22 mouse cellular contexts compared by ENCODE assay signal in genomic region chr6:119307867-119308413, GRCm38 (mm10). TPM values are rescaled to one million over a fixed set of nuclear protein-coding genes. Genes with fewer than 3 reads are reported as not detected.
A peak's percentile ranks its signal among the peaks of the same experiment; 100 is the strongest.
DNase-seq lines count a peak whose midpoint lies in the region; ATAC-seq and TF ChIP-seq lines count a peak whose summit lies in the region.
"Had no signal": no experiment of that assay in that cellular context is flagged by ENCODE, and none has a peak within 500 bp of the region (broad histone marks: within the 10 kb centered on the region; RNA-seq: fewer than 3 reads in every experiment).

No protein-coding gene starts in this region.

- H3K27ac ChIP-seq in embryonic facial prominence, embryonic 14.5 days (replicated peaks; ENCODE audit: low read depth, low read length), result no peak overlapping the region
- no peak overlapping the region for H3K27ac ChIP-seq in embryonic facial prominence, embryonic 10.5 days (replicated peaks)
- peak overlapping the region; percentile 24; the same call in 1 of the 2 replicates for H3K27ac ChIP-seq in hindbrain, embryonic 13.5 days
- no peak overlapping the region for H3K27ac ChIP-seq in hindbrain, embryonic 16.5 days (ENCODE audit: low read depth, low read length)
- H3K27ac ChIP-seq in midbrain, postnatal 0 days (ENCODE audit: low read depth, low read length), result no peak overlapping the region
- no peak overlapping the region for H3K27ac ChIP-seq in midbrain, embryonic 11.5 days (ENCODE audit: low read depth, low read length)
- peak overlapping the region; percentile 63 for H3K27ac ChIP-seq in olfactory bulb, adult 2 months (ENCODE audit: insufficient read depth, low read depth, low read length)
- H3K27ac ChIP-seq: embryonic facial prominence, embryonic 13.5 days; heart, embryonic 13.5 days; hindbrain, embryonic 12.5 days had no signal

- DNase-seq in embryonic facial prominence, embryonic 14.5 days (ENCODE audit: low spot score), result peak; percentile 15
- no peak for DNase-seq in embryonic facial prominence, embryonic 10.5 days (ENCODE audit: low spot score)
- peak; percentile 21 for DNase-seq in midbrain, postnatal 0 days (ENCODE audit: low spot score)
- DNase-seq in midbrain, embryonic 11.5 days (ENCODE audit: low spot score, missing footprints), result no peak
- DNase-seq: adrenal gland, adult 8-10 months; adrenal gland, postnatal 36 days; B cell, adult 2 months; cerebellum, adult 11-12 months; cerebellum, adult 9-10 months; cerebellum, postnatal 25 days; gastrocnemius, postnatal 36 days; heart, adult 11 months; heart, postnatal 36 days had no signal

- no peak for ATAC-seq in embryonic facial prominence, embryonic 14.5 days (ENCODE audit: low read depth)
- ATAC-seq in hindbrain, embryonic 13.5 days (ENCODE audit: low FRiP score), result no peak
- ATAC-seq in hindbrain, embryonic 16.5 days, result no peak
- ATAC-seq in midbrain, postnatal 0 days (ENCODE audit: low FRiP score), result no peak
- ATAC-seq in midbrain, embryonic 11.5 days (ENCODE audit: low FRiP score), result no peak
- ATAC-seq: CD4-positive, CD25-positive, alpha-beta regulatory T cell, adult 4 months; forebrain, embryonic 16.5 days had no signal

- H3K9me3 ChIP-seq in embryonic facial prominence, embryonic 14.5 days (ENCODE audit: control insufficient read depth, low read length), result no peaks in the 10 kb centered on the region
- no peaks in the 10 kb centered on the region for H3K9me3 ChIP-seq in embryonic facial prominence, embryonic 10.5 days
- no peaks in the 10 kb centered on the region for H3K9me3 ChIP-seq in hindbrain, embryonic 13.5 days
- no peaks in the 10 kb centered on the region for H3K9me3 ChIP-seq in hindbrain, embryonic 16.5 days (ENCODE audit: control insufficient read depth, low read length)
- H3K9me3 ChIP-seq in midbrain, postnatal 0 days (ENCODE audit: low read length), result no peaks in the 10 kb centered on the region
- H3K9me3 ChIP-seq in midbrain, embryonic 11.5 days (ENCODE audit: control insufficient read depth, low read length), result no peaks in the 10 kb centered on the region
- H3K9me3 ChIP-seq: embryonic facial prominence, embryonic 13.5 days; G1E; heart, embryonic 13.5 days; hindbrain, embryonic 12.5 days had no signal

- no peak overlapping the region for H3K9ac ChIP-seq in embryonic facial prominence, embryonic 14.5 days (ENCODE audit: low read depth, low read length)
- no peak overlapping the region for H3K9ac ChIP-seq in hindbrain, embryonic 13.5 days
- H3K9ac ChIP-seq in hindbrain, embryonic 16.5 days (ENCODE audit: low read depth, low read length), result no peak overlapping the region
- H3K9ac ChIP-seq in midbrain, postnatal 0 days (replicated peaks; ENCODE audit: low read length, poor library complexity, severe bottlenecking), result no peak overlapping the region
- H3K9ac ChIP-seq in midbrain, embryonic 11.5 days (ENCODE audit: low read length), result no peak overlapping the region
- H3K9ac ChIP-seq: embryonic facial prominence, embryonic 13.5 days; heart, embryonic 13.5 days; hindbrain, embryonic 12.5 days had no signal

- H3K36me3 ChIP-seq in embryonic facial prominence, embryonic 14.5 days (ENCODE audit: control insufficient read depth, insufficient read depth, low read length), result no peaks in the 10 kb centered on the region
- no peaks in the 10 kb centered on the region for H3K36me3 ChIP-seq in embryonic facial prominence, embryonic 10.5 days (replicated peaks)
- no peaks in the 10 kb centered on the region for H3K36me3 ChIP-seq in hindbrain, embryonic 13.5 days
- no peaks in the 10 kb centered on the region for H3K36me3 ChIP-seq in hindbrain, embryonic 16.5 days (ENCODE audit: control insufficient read depth, insufficient read depth, low read length)
- no peaks in the 10 kb centered on the region for H3K36me3 ChIP-seq in midbrain, postnatal 0 days (ENCODE audit: insufficient read depth, low read length)
- no peaks in the 10 kb centered on the region for H3K36me3 ChIP-seq in midbrain, embryonic 11.5 days (ENCODE audit: control insufficient read depth, insufficient read depth, low read length)
- H3K36me3 ChIP-seq: embryonic facial prominence, embryonic 13.5 days; G1E; heart, embryonic 13.5 days; hindbrain, embryonic 12.5 days had no signal

- H3K4me1 ChIP-seq in embryonic facial prominence, embryonic 14.5 days (ENCODE audit: control insufficient read depth, insufficient read depth, low read length), result no peaks in the 10 kb centered on the region
- no peaks in the 10 kb centered on the region for H3K4me1 ChIP-seq in embryonic facial prominence, embryonic 10.5 days
- peaks cover 12% of the 10 kb centered on the region for H3K4me1 ChIP-seq in hindbrain, embryonic 13.5 days (replicated peaks)
- H3K4me1 ChIP-seq in hindbrain, embryonic 16.5 days (ENCODE audit: control insufficient read depth, insufficient read depth, low read depth, low read length), result peaks cover under 1% of the 10 kb centered on the region
- peaks cover 3% of the 10 kb centered on the region; the same call in 1 of the 2 replicates for H3K4me1 ChIP-seq in midbrain, postnatal 0 days (ENCODE audit: insufficient read depth, low read length)
- no peaks in the 10 kb centered on the region for H3K4me1 ChIP-seq in midbrain, embryonic 11.5 days (ENCODE audit: control insufficient read depth, insufficient read depth, low read length)
- peaks cover 40% of the 10 kb centered on the region for H3K4me1 ChIP-seq in olfactory bulb, adult 2 months (ENCODE audit: control insufficient read depth, insufficient read depth, low read length)
- H3K4me1 ChIP-seq: embryonic facial prominence, embryonic 13.5 days; hindbrain, embryonic 12.5 days had no signal

- no peak overlapping the region for H3K4me3 ChIP-seq in embryonic facial prominence, embryonic 14.5 days (ENCODE audit: low read depth, low read length)
- H3K4me3 ChIP-seq in embryonic facial prominence, embryonic 10.5 days, result no peak overlapping the region
- H3K4me3 ChIP-seq in hindbrain, embryonic 13.5 days, result no peak overlapping the region
- no peak overlapping the region for H3K4me3 ChIP-seq in hindbrain, embryonic 16.5 days (ENCODE audit: low read length)
- no peak overlapping the region for H3K4me3 ChIP-seq in midbrain, postnatal 0 days (ENCODE audit: low read depth, low read length)
- H3K4me3 ChIP-seq in midbrain, embryonic 11.5 days (ENCODE audit: low read depth, low read length), result no peak overlapping the region
- no peak overlapping the region for H3K4me3 ChIP-seq in olfactory bulb, adult 2 months (ENCODE audit: insufficient read depth, low read depth, low read length)
- H3K4me3 ChIP-seq: embryonic facial prominence, embryonic 13.5 days; heart, embryonic 13.5 days; hindbrain, embryonic 12.5 days had no signal

- no peaks in the 10 kb centered on the region; the same call in 1 of the 2 replicates for H3K27me3 ChIP-seq in embryonic facial prominence, embryonic 14.5 days (replicated peaks; ENCODE audit: control insufficient read depth, insufficient read depth, low read length)
- H3K27me3 ChIP-seq in embryonic facial prominence, embryonic 10.5 days (replicated peaks; ENCODE audit: low read depth, poor library complexity, severe bottlenecking), result no peaks in the 10 kb centered on the region
- H3K27me3 ChIP-seq in hindbrain, embryonic 13.5 days, result no peaks in the 10 kb centered on the region
- no peaks in the 10 kb centered on the region for H3K27me3 ChIP-seq in hindbrain, embryonic 16.5 days (replicated peaks; ENCODE audit: control insufficient read depth, insufficient read depth, low read length)
- no peaks in the 10 kb centered on the region for H3K27me3 ChIP-seq in midbrain, postnatal 0 days (ENCODE audit: insufficient read depth, low read length)
- H3K27me3 ChIP-seq in midbrain, embryonic 11.5 days (ENCODE audit: control insufficient read depth, insufficient read depth, low read length), result no peaks in the 10 kb centered on the region

- TF ChIP-seq CTCF in midbrain, postnatal 0 days (IDR thresholded peaks at IDR 0.05), result no peak
- TF ChIP-seq CTCF in olfactory bulb, adult 2 months (IDR thresholded peaks at IDR 0.05; ENCODE audit: insufficient read depth, low read depth, low read length), result no peak

- no peak for TF ChIP-seq POLR2A in olfactory bulb, adult 2 months (IDR thresholded peaks at IDR 0.05; ENCODE audit: insufficient read depth, low read depth, low read length)

- no peak overlapping the region for H3K4me2 ChIP-seq in embryonic facial prominence, embryonic 14.5 days (ENCODE audit: low read depth, low read length)
- H3K4me2 ChIP-seq in hindbrain, embryonic 13.5 days, result no peak overlapping the region
- no peak overlapping the region for H3K4me2 ChIP-seq in hindbrain, embryonic 16.5 days (ENCODE audit: low read length)
- no peak overlapping the region for H3K4me2 ChIP-seq in midbrain, postnatal 0 days (ENCODE audit: low read depth, low read length, poor library complexity, severe bottlenecking)
- no peak overlapping the region for H3K4me2 ChIP-seq in midbrain, embryonic 11.5 days
- H3K4me2 ChIP-seq: embryonic facial prominence, embryonic 13.5 days; heart, embryonic 13.5 days; hindbrain, embryonic 12.5 days had no signal

- 41% methylated on average over 10 of the region's 10 CpGs for WGBS in embryonic facial prominence, embryonic 14.5 days
- WGBS in embryonic facial prominence, embryonic 10.5 days, result 58% methylated on average over 10 of the region's 10 CpGs
- 53% methylated on average over 10 of the region's 10 CpGs for WGBS in hindbrain, embryonic 13.5 days
- WGBS in hindbrain, embryonic 16.5 days, result 54% methylated on average over 10 of the region's 10 CpGs
- WGBS in midbrain, postnatal 0 days, result 39% methylated on average over 10 of the region's 10 CpGs
- WGBS in midbrain, embryonic 11.5 days, result 49% methylated on average over 10 of the region's 10 CpGs
- 28% methylated on average over 10 of the region's 10 CpGs for WGBS in olfactory bulb, adult 2 months

RNA-seq across cellular contexts. Expression of gene Lrtm2, which starts 22.6 kb away (rescaled TPM):
- polyA plus RNA-seq in embryonic facial prominence, embryonic 14.5 days (2014; fragmentation: Nextera tagmentation; extraction: Ambion mirVana), result 0.18 and 0.29 TPM in 2 replicates
- 0.04 TPM in 1 of 2 replicates, not detected in the other for polyA plus RNA-seq in embryonic facial prominence, embryonic 10.5 days (2016; fragmentation: Nextera tagmentation; extraction: Ambion mirVana)
- polyA plus RNA-seq in hindbrain, embryonic 13.5 days (2015; fragmentation: Nextera tagmentation; extraction: Ambion mirVana), result 5.0 and 5.1 TPM in 2 replicates
- polyA plus RNA-seq in hindbrain, embryonic 16.5 days (2015; fragmentation: Nextera tagmentation; extraction: Ambion mirVana), result 17.1 and 17.7 TPM in 2 replicates
- 32.2 and 40.4 TPM in 2 replicates for total RNA-seq in midbrain, postnatal 0 days (2014; rRNA removed)
- 21.1 and 24.3 TPM in 2 replicates for polyA plus RNA-seq in midbrain, postnatal 0 days (2015; fragmentation: Nextera tagmentation; extraction: Ambion mirVana)
- polyA plus RNA-seq in midbrain, embryonic 11.5 days (2014; fragmentation: Nextera tagmentation; extraction: Ambion mirVana), result 0.23 TPM in 1 of 2 replicates, not detected in the other
- polyA plus RNA-seq in olfactory bulb, adult 2 months (2012; ENCODE audit: insufficient read depth, insufficient read length, low replicate concordance, missing spikeins), result not detected in 2 replicates
- polyA plus RNA-seq: embryonic facial prominence, embryonic 13.5 days; G1E had no signal

Comparison
In these comparisons a context has a peak if more than half of its experiments do, and no peak if none do; other contexts are left out.
1. DNase-seq: peak in embryonic facial prominence, embryonic 14.5 days (single experiment) and midbrain, postnatal 0 days (single experiment); none in embryonic facial prominence, embryonic 10.5 days (single experiment) and midbrain, embryonic 11.5 days (single experiment).
2. H3K27ac ChIP-seq: peak in hindbrain, embryonic 13.5 days (single experiment) and olfactory bulb, adult 2 months (single experiment); none in embryonic facial prominence, embryonic 14.5 days (single experiment), embryonic facial prominence, embryonic 10.5 days (single experiment), hindbrain, embryonic 16.5 days (single experiment), midbrain, postnatal 0 days (single experiment) and midbrain, embryonic 11.5 days (single experiment).